Mouse (Mus musculus) macrophage (primary cell): Measurements from ENCODE around the gene Fam210b. TPM values are rescaled to one million over a fixed set of nuclear protein-coding genes. Genes with fewer than 3 reads are reported as not detected.
A peak's percentile ranks its signal among the peaks of the same experiment; 100 is the strongest.

Experiments
- H3K27ac ChIP-seq: fragments of 350-480 bp; formaldehyde crosslinking; 2 replicates; pipeline ENCODE4 v1.9.0; 2021
- H3K36me3 ChIP-seq: fragments of 350-480 bp; formaldehyde crosslinking; 2 replicates; pipeline ENCODE4 v1.9.0; 2021; ENCODE audit errors: inconsistent target
- H3K4me3 ChIP-seq: fragments of 350-480 bp; formaldehyde crosslinking; 2 replicates; pipeline ENCODE4 v1.9.0; 2021; ENCODE audit errors: inconsistent target
- H3K79me2 ChIP-seq: fragments of 350-480 bp; formaldehyde crosslinking; 2 replicates; pipeline ENCODE4 v1.9.0; 2021; ENCODE audit errors: inconsistent target
- WGBS: methylation state at CpG from one replicate; pipeline ENCODE4 v1.1.7; 2026; ENCODE audit warnings: inconsistent platforms; ENCODE audit not compliant: missing documents; 5-methylcytosine and 5-hydroxymethylcytosine counted together
- polyA plus RNA-seq: library from polyadenylated mRNA; stranded (reverse); fragments of 250-400 nt; gene quantifications from 3 replicates; pipeline ENCODE4 v1.2.4, GENCODE M21; 2018; ENCODE audit warnings: inconsistent platforms

The Fam210b gene
- polyA plus RNA-seq, 1 experiment from 2014 or later = 11.4 TPM

DNA sequence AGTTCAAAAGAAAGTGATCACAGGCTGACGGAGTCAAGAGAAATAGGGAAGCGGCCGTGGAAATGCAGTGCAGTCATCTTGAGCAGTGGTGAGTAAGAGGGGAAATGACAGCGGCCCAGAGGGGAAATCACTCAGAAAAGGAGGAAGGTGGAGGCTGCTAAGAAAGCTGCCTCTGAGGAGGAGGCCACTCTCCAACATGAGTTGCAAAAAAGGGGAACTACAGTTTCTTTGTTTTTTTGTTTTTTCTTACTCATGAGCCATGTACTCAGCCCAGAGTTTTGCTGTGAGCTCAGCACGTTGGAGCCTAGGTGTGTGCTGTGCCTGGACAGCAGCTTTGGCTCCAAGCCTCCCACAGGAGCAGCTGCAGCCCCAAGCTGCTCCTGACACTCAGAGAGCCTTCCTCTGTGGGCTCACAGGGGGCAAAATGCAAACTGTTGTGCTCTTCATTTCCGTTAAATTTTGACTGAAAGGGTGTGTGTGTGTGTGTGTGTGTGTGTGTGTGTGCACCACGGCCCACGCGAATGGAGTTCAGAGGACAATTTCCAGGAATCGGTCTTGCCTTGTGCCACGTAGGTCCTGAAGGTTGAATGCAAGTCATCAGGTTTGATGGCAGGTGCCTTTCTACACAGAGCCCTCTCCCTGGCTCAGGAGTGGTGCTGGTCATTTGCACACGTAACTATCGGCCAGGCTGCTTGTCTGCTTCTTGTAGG, 55.9 kb downstream of the Fam210b start:
- 9% methylated on average over 13 of the region's 13 CpGs for WGBS
- Histone ChIP-seq H3K79me2 (no peaks in the 10 kb centered on the region), H3K36me3 (no peaks in the 10 kb centered on the region), H3K4me3 (no peak overlapping the region), H3K27ac (peak overlapping the region; percentile 95)

GRCm38 (mm10) chr2:172404239-172404638, 58.9 kb downstream of the Fam210b start:
- 82% methylated on average over 7 of the region's 7 CpGs for WGBS
- Histone ChIP-seq H3K4me3 (no peak overlapping the region), H3K36me3 (no peaks in the 10 kb centered on the region)

DNA sequence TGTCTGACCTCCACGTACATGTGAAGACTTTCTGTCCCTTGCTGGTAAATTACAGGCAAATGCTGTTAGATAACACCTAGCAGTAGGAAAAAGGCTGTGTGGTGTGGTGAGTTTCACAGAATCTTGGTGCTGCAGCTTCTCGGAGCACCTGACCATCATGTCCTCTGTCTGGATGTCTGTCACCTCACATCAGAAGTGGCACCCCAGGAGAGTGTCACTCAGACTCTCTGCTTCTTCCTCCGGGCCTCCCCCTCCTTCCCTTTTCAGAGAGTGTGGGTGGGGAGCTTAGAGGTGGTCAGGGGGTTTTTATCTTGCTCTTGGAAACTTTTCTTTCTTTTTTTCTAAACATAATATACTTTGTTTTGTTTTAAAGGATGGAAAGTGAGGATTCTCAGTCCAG, 59.6 kb downstream of the Fam210b start:
- Histone ChIP-seq H3K36me3 (no peaks in the 10 kb centered on the region), H3K79me2 (no peaks in the 10 kb centered on the region), H3K27ac (no peak overlapping the region), H3K4me3 (no peak overlapping the region)
- WGBS = 75% methylated on average over 3 of the region's 3 CpGs

More at GRCm38 (mm10) chr2:172404239-172404638, 58.9 kb downstream of the Fam210b start:
- no peaks in the 10 kb centered on the region for H3K79me2 ChIP-seq
- H3K27ac ChIP-seq = no peak overlapping the region

Other genes with a start within 250 kb of the Fam210b start
- not detected in 3 replicates for gene Mc3r, start 97.1 kb upstream of the Fam210b start, polyA plus RNA-seq
- gene Aurka, start 25.0 kb downstream of the Fam210b start, polyA plus RNA-seq = 1.9 to 8.0 TPM (median 6.1 TPM) in 3 replicates
- gene Cstf1, start 25.1 kb downstream of the Fam210b start, polyA plus RNA-seq = 12.6 to 20.9 TPM (median 16.2 TPM) in 3 replicates
- 0.40 to 3.1 TPM (median 0.60 TPM) in 3 replicates for gene Cass4, start 48.2 kb downstream of the Fam210b start, polyA plus RNA-seq
- gene Rtf2, start 95.0 kb downstream of the Fam210b start, polyA plus RNA-seq = 128 to 215 TPM (median 170 TPM) in 3 replicates
- gene Gcnt7, start 113.0 kb downstream of the Fam210b start, polyA plus RNA-seq = not detected in 3 replicates
- gene Fam209, start 127.0 kb downstream of the Fam210b start, polyA plus RNA-seq = 0.55 to 0.76 TPM in 2 of 3 replicates, not detected in the other
- not detected in 3 replicates for gene Tfap2c, start 204.0 kb downstream of the Fam210b start, polyA plus RNA-seq